Mouse (Mus musculus) heart, embryonic 11.5 days (tissue): ENCODE measurements around the gene Caskin1. TPM values are rescaled to one million over a fixed set of nuclear protein-coding genes. Genes with fewer than 3 reads are reported as not detected.

ENCODE experiments used
- ATAC-seq: fragments of 200-750 bp; cut with Nextera tagmentation; replicated peaks from 2 replicates; pipeline ENCODE4 v1.8.0; 2017; ENCODE audit warnings: moderate library complexity; ENCODE audit not compliant: insufficient number of reproducible peaks, low FRiP score, low TSS enrichment
- H3K27ac ChIP-seq: fragments of 300-500 bp; sonication (generic); 2 replicates; pipeline ENCODE4 v1.5.1; 2014; ENCODE audit warnings: mild to moderate bottlenecking, low read depth, low read length
- H3K27me3 ChIP-seq: fragments of 300-500 bp; sonication (generic); 2 replicates; pipeline ENCODE4 v1.6.1; 2014; ENCODE audit warnings: mild to moderate bottlenecking, low read length, mixed read lengths; ENCODE audit not compliant: control insufficient read depth, insufficient read depth
- H3K36me3 ChIP-seq: fragments of 300-500 bp; sonication (generic); 2 replicates; pipeline ENCODE4 v1.6.1; 2014; ENCODE audit warnings: mild to moderate bottlenecking, low read length, moderate library complexity, mixed read lengths; ENCODE audit not compliant: control insufficient read depth, insufficient read depth
- H3K4me1 ChIP-seq: fragments of 300-500 bp; sonication (generic); 2 replicates; pipeline ENCODE4 v1.6.1; 2014; ENCODE audit warnings: low read length; ENCODE audit not compliant: control insufficient read depth, insufficient read depth
- H3K4me2 ChIP-seq: fragments of 300-500 bp; sonication (generic); 2 replicates; pipeline ENCODE4 v1.6.1; 2014; ENCODE audit warnings: mild to moderate bottlenecking, moderate library complexity
- H3K4me3 ChIP-seq: fragments of 300-500 bp; sonication (generic); 2 replicates; pipeline ENCODE4 v1.5.1; 2014; ENCODE audit warnings: low read depth, low read length
- H3K9ac ChIP-seq: fragments of 300-500 bp; sonication (generic); 2 replicates; pipeline ENCODE4 v1.6.1; 2014; ENCODE audit warnings: mild to moderate bottlenecking, low read depth, low read length, moderate library complexity
- H3K9me3 ChIP-seq: fragments of 300-500 bp; sonication (generic); replicated peaks from 2 replicates; pipeline ENCODE4 v1.6.1; 2016; ENCODE audit warnings: low read length; ENCODE audit not compliant: control insufficient read depth
- WGBS: fragments of 180-500 bp; shearing (Covaris S2); extraction: QIAGEN DNeasy Blood & Tissue Kit; methylation state at CpG from one replicate; pipeline ENCODE4 v1.1.7; 2014; ENCODE audit not compliant: insufficient replicate concordance; 5-methylcytosine and 5-hydroxymethylcytosine counted together
- polyA plus RNA-seq: library from polyadenylated mRNA; unstranded; fragments of >200 nt; fragmentation: Nextera tagmentation; extraction: Ambion mirVana; gene quantifications from 2 replicates; pipeline ENCODE4 v1.2.1, GENCODE M21; 2014

The Caskin1 gene
- polyA plus RNA-seq, 1 experiment from 2014 or later = 0.40 TPM

DNA sequence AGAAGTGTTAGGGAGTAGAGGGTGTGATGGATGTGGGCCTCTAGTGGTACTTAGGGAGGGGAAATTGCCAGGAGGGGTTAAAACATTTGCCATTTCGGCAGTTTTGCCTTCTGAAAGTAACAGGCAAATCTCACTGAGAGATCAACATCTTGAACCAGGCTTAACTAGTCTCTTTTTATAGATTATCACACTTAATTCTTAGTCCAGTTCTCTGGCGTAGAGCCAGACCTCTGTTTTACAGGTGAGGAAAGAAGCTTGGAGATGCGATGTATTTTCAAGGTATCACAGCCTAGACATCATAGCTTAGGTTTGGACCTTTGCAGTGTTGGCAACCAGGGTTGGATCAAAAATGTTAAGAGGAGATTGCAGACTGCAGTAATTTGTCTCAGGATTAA lies 62.6 kb downstream of the Caskin1 start:
- peak overlapping the region; percentile 98 for H3K4me2 ChIP-seq
- H3K9ac ChIP-seq = peak overlapping the region; percentile 81
- H3K4me3 ChIP-seq = peak overlapping the region; percentile 69
- H3K4me1 ChIP-seq = peaks cover 13% of the 10 kb centered on the region
- H3K36me3 ChIP-seq = no peaks in the 10 kb centered on the region
- 55% methylated on average over 3 of the region's 3 CpGs for WGBS
- ATAC-seq = no peak
- no peaks in the 10 kb centered on the region for H3K9me3 ChIP-seq
- no peaks in the 10 kb centered on the region for H3K27me3 ChIP-seq
- H3K27ac ChIP-seq = no peak overlapping the region

GRCm38 (mm10) chr17:24557091-24557490 lies 68.7 kb downstream of the Caskin1 start:
- 75% methylated on average over 7 of the region's 7 CpGs for WGBS
- Histone ChIP-seq H3K4me3 (no peak overlapping the region), H3K4me1 (peaks cover 12% of the 10 kb centered on the region), H3K27me3 (no peaks in the 10 kb centered on the region), H3K9ac (no peak overlapping the region), H3K36me3 (no peaks in the 10 kb centered on the region), H3K4me2 (no peak overlapping the region), H3K9me3 (no peaks in the 10 kb centered on the region), H3K27ac (no peak overlapping the region)
- no peak for ATAC-seq

Other genes starting within 250 kb of the Caskin1 start
- 47.4 and 55.2 TPM in 2 replicates for gene Ccnf, start 237.1 kb upstream of the Caskin1 start, polyA plus RNA-seq
- 0.06 TPM in 1 of 2 replicates, not detected in the other for gene Abca17, start 137.5 kb upstream of the Caskin1 start, polyA plus RNA-seq
- 6.3 and 9.2 TPM in 2 replicates for gene Abca3, start 136.7 kb upstream of the Caskin1 start, polyA plus RNA-seq
- gene Rnps1, start 74.0 kb upstream of the Caskin1 start, polyA plus RNA-seq = 262 and 267 TPM in 2 replicates
- gene Eci1, start 62.0 kb upstream of the Caskin1 start, polyA plus RNA-seq = 190 and 199 TPM in 2 replicates
- gene Dnase1l2, start 45.5 kb upstream of the Caskin1 start, polyA plus RNA-seq = 0.86 and 1.6 TPM in 2 replicates
- gene E4f1, start 18.3 kb upstream of the Caskin1 start, polyA plus RNA-seq = 14.0 and 17.6 TPM in 2 replicates
- 75.8 and 77.2 TPM in 2 replicates for gene Pgp, start 18.2 kb upstream of the Caskin1 start, polyA plus RNA-seq
- 0.21 and 0.42 TPM in 2 replicates for gene Bricd5, start 14.7 kb upstream of the Caskin1 start, polyA plus RNA-seq
- gene Mlst8, start 9.5 kb upstream of the Caskin1 start, polyA plus RNA-seq = 17.5 and 20.9 TPM in 2 replicates
- gene Traf7, start 39.3 kb downstream of the Caskin1 start, polyA plus RNA-seq = 72.3 and 80.1 TPM in 2 replicates
- 1.1 and 1.9 TPM in 2 replicates for gene Rab26, start 45.6 kb downstream of the Caskin1 start, polyA plus RNA-seq
- 8.9 and 9.2 TPM in 2 replicates for gene Pkd1, start 61.2 kb downstream of the Caskin1 start, polyA plus RNA-seq
- gene Tsc2, start 144.0 kb downstream of the Caskin1 start, polyA plus RNA-seq = 46.7 and 50.6 TPM in 2 replicates
- 9.1 and 9.8 TPM in 2 replicates for gene Nthl1, start 144.1 kb downstream of the Caskin1 start, polyA plus RNA-seq
- gene Slc9a3r2, start 161.7 kb downstream of the Caskin1 start, polyA plus RNA-seq = 52.7 and 58.0 TPM in 2 replicates
- gene Npw, start 169.9 kb downstream of the Caskin1 start, polyA plus RNA-seq = not detected in 2 replicates
- 19.7 and 22.0 TPM in 2 replicates for gene Zfp598, start 181.1 kb downstream of the Caskin1 start, polyA plus RNA-seq
- gene Syngr3, start 201.4 kb downstream of the Caskin1 start, polyA plus RNA-seq = 0.39 and 0.65 TPM in 2 replicates
- gene Gfer, start 207.6 kb downstream of the Caskin1 start, polyA plus RNA-seq = 36.7 and 39.0 TPM in 2 replicates
- 0.49 and 1.1 TPM in 2 replicates for gene Noxo1, start 207.6 kb downstream of the Caskin1 start, polyA plus RNA-seq
- 50.9 and 54.8 TPM in 2 replicates for gene Tbl3, start 219.1 kb downstream of the Caskin1 start, polyA plus RNA-seq
- gene Rnf151, start 229.5 kb downstream of the Caskin1 start, polyA plus RNA-seq = not detected in 2 replicates
- gene Rps2, start 229.5 kb downstream of the Caskin1 start, polyA plus RNA-seq = 1,091 and 1,195 TPM in 2 replicates
- gene Ndufb10, start 235.9 kb downstream of the Caskin1 start, polyA plus RNA-seq = 373 and 401 TPM in 2 replicates
- gene Rpl3l, start 239.2 kb downstream of the Caskin1 start, polyA plus RNA-seq = 0.40 and 0.44 TPM in 2 replicates
- gene Msrb1, start 248.0 kb downstream of the Caskin1 start, polyA plus RNA-seq = 19.5 and 20.9 TPM in 2 replicates